Mouse (Mus musculus) macrophage (primary cell): ENCODE measurements at regions not wholly inside any gene's neighbourhood (a gene's known extent, or its start where the extent isn't known, plus 50 kb on each side); places are given as distances from the start of the nearest gene placed in this dataset.
A peak's percentile ranks its signal among the peaks of the same experiment; 100 is the strongest.

ENCODE experiments used
- H3K27ac ChIP-seq: fragments of 350-480 bp; formaldehyde crosslinking; 2 replicates; pipeline ENCODE4 v1.9.0; 2021
- H3K36me3 ChIP-seq: fragments of 350-480 bp; formaldehyde crosslinking; 2 replicates; pipeline ENCODE4 v1.9.0; 2021; ENCODE audit errors: inconsistent target
- H3K4me3 ChIP-seq: fragments of 350-480 bp; formaldehyde crosslinking; 2 replicates; pipeline ENCODE4 v1.9.0; 2021; ENCODE audit errors: inconsistent target
- H3K79me2 ChIP-seq: fragments of 350-480 bp; formaldehyde crosslinking; 2 replicates; pipeline ENCODE4 v1.9.0; 2021; ENCODE audit errors: inconsistent target
- WGBS: methylation state at CpG from one replicate; pipeline ENCODE4 v1.1.7; 2026; ENCODE audit warnings: inconsistent platforms; ENCODE audit not compliant: missing documents; 5-methylcytosine and 5-hydroxymethylcytosine counted together

- Histone ChIP-seq H3K4me3 (no peak overlapping the region), H3K79me2 (no peaks in the 10 kb centered on the region; the same call in 1 of the 2 replicates), H3K36me3 (no peaks in the 10 kb centered on the region), H3K27ac (peak overlapping the region; percentile 32)
- 31% methylated on average over 11 of the region's 11 CpGs for WGBS
Measured at GRCm38 (mm10) chr2:75607010-75607915, 51.8 kb upstream of the Hnrnpa3 start.

DNA sequence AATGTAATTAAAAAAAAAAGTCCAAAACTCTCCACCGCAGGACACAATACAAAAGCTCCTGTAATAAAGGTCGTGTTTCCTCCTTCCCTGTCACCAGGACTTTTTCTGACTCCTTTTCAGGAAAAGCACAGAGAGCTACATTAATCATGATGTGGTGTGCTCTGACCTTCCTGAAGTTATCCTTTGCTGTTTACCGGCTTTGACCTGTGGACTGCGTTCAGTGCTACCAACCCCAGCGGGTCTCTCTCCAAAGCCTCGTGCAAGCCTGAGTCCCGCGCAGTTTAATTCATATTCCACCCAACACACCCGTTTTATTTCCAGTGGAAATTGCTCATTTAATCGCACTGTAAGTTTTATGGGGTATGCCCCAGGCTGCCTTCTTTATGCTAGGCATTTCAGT, 51.1 kb upstream of the Hnrnpa3 start:
- no peaks in the 10 kb centered on the region for H3K36me3 ChIP-seq
- H3K27ac ChIP-seq = peak overlapping the region; percentile 32; the same call in 1 of the 2 replicates
- no peaks in the 10 kb centered on the region; the same call in 1 of the 2 replicates for H3K79me2 ChIP-seq
- WGBS = 56% methylated on average over 9 of the region's 10 CpGs
- no peak overlapping the region for H3K4me3 ChIP-seq

- H3K79me2 ChIP-seq = no peaks in the 10 kb centered on the region; the same call in 1 of the 2 replicates
- 75% methylated on average over 12 of the region's 15 CpGs for WGBS
- 0 out of 2 replicates have a peak overlapping the region, but pooled peaks have one; percentile 32 for H3K27ac ChIP-seq
- H3K4me3 ChIP-seq = no peak overlapping the region
- no peaks in the 10 kb centered on the region for H3K36me3 ChIP-seq
Measured at GRCm38 (mm10) chr2:75608482-75608881, 50.6 kb upstream of the Hnrnpa3 start.

GRCm38 (mm10) chr2:75609150-75609946, 49.7 kb upstream of the Hnrnpa3 start:
- Histone ChIP-seq H3K27ac (peak overlapping the region; percentile 14; the same call in 1 of the 2 replicates), H3K36me3 (no peaks in the 10 kb centered on the region), H3K4me3 (no peak overlapping the region), H3K79me2 (no peaks in the 10 kb centered on the region; the same call in 1 of the 2 replicates)
- WGBS = 45% methylated on average over 27 of the region's 27 CpGs
